Mouse (Mus musculus) layer of hippocampus, adult 9-10 months (tissue): ENCODE data around the gene Brdt.

Experiments used
- DNase-seq: peaks from one replicate; pipeline ENCODE4 v3.0.0; 2022; ENCODE audit warnings: low spot score

Brdt gene

GRCm38 (mm10) chr5:107330916-107331421 is at the start of gene Brdt:
TSS of gene Brdt (plus strand) at chr5:107331159.
- no peak for DNase-seq

DNA sequence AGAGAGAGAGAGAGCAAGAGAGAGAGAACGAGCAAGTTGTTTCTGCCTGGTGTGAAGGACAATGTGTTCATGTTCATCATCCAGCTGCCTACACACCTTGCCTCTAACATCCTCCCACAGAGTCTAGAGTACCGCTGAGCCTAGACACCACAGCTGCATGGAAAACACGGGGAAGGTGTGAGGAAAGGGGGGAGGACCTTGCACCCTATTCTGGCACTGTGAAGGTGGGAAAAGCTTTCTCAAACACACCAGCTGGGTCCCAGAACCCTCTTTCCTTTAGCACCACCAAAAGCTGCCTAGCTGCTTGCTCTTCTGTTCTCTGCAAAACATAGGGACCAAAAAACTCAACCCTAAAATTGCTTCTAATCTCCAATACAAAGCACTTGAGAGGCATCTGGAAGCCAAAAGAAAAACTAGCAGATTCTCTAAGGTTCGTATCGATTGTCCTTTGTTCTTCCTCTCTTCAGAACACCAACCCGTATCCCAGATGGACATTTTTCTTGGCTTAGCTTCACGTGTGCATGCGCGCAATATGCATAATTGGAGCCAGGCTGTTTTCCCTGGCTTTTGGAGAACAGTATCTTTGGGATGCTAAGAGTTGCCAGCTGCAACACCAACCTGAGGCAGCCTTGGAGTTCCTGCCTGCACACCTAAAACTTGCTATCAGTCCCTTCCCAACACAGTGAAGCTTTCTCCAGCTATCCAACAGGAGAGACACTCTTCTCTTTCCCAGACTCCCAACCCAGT is 48.2 kb upstream of the Brdt start:
- DNase-seq = no peak

DNA sequence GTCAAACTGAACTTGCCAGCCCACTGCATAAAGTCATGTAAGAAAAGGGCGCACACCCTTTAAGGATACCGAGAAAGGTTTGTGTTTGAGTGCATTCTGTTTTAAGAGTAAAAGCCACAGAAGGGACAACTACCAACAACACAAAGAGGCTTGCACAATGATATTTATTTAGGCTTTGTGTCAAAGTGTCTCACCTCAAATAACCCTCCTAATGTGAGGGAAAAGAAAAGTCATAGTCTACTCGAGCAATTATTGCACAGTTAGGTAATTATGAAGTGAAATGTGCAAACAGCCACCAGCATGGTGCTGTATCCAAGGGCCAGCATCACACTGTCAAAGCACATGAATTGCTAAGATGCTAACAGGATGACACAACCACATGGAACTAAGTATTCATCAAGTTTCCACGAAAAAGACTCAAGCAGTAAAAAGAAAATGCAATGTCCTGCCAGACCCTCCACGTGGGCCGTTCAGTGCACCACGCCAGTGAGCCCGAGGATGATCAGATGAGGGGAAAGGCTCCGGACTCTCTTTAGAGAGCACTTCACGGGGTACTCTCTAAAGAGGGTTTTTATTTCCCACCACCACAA is 46.9 kb upstream of the Brdt start:
- no peak for DNase-seq

DNA sequence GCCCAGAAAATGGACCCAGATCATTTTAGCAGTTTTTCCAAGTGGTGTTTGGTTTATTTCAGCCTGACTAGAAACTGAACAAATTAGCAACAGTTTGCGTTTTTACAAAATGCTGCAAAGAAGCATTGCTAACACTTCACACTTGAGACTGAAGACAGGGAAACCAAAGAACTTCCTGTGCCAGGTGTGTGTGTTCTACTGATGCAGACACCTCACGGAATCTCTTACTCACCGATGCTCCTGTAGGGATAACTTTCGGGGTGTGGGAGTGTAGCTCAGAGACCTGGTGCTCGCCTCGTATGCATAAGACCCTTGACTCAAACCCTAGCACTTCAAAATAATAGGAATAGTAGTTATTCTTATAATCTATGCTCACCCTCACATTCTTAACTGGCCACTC is 45.4 kb upstream of the Brdt start:
- no peak for DNase-seq

DNA sequence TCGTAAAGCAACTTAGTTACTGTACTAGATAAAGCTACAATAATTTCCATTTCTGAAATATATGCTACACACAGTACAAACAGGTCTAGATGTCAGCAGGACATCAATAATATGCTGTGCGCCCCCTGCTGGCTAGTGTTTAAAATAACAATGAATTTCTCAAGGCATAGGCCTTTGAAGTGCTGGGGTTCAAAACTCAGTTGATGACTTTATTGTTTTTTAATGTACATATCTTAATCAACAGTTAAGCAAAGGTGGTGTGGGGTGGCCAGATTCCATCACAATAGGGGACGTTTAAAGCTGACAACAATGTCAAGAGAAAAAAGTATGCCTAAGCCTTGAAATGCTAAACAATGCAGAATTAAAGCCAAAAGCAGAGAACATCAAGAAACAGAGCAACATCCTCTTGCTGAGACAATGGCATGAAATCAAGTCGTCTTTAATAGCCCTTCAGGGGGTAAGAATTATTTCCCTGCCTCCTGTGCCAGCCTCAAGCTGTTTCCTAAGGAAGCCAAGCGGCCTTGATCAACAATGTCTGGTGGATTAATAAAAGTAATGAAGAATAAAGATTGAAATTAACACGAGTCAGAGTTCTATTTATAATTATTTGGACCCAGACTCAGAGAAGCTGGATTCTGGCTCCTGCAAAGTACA is 43.6 kb upstream of the Brdt start:
- no peak for DNase-seq

- no peak for DNase-seq
Measured at GRCm38 (mm10) chr5:107287908-107288267, 43.1 kb upstream of the Brdt start.

GRCm38 (mm10) chr5:107288427-107289233 is 42.3 kb upstream of the Brdt start:
- DNase-seq = no peak

GRCm38 (mm10) chr5:107289234-107289764 is 41.7 kb upstream of the Brdt start, which contains the start of gene Tgfbr3:
TSS of gene Tgfbr3 (minus strand) at chr5:107289629.
- no peak for DNase-seq

GRCm38 (mm10) chr5:107289986-107290385 is 41.0 kb upstream of the Brdt start:
- DNase-seq = no peak

- no peak for DNase-seq
Measured at GRCm38 (mm10) chr5:107294041-107294440, 36.9 kb upstream of the Brdt start.

GRCm38 (mm10) chr5:107295061-107295816 is 35.7 kb upstream of the Brdt start:
- DNase-seq = no peak

DNA sequence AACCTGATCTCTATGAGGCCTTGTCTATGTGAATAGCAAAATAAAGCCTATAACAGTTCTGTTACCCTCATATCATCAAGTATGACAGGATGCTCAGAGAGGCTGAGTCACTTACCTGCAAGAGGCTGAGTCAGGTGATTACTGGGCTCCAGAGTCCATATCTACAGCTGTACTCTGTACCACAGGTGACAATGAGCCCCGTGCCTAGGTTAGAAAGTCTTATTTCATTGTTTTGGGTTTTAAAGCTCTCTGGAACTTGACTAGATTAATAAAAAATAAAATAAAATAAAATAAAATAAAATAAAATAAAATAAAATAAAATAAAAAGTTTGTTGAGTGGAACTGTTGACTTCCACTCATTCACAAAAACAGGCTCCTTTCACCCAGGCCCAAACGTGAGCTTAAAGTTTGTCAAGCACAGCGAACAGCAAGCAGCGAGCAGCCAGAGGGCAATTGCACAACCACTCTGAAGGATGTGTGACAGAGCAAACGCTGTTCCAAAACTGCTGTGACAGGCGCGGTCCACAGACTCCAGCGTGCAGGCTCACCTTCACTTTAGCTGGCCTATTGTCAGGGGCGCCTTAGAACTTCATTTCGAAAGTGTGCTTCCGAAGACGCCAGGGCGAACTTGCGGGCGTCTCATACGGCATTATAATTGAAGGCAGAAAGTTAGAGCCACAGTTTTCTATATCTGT is 35.0 kb upstream of the Brdt start:
- DNase-seq = no peak

DNA sequence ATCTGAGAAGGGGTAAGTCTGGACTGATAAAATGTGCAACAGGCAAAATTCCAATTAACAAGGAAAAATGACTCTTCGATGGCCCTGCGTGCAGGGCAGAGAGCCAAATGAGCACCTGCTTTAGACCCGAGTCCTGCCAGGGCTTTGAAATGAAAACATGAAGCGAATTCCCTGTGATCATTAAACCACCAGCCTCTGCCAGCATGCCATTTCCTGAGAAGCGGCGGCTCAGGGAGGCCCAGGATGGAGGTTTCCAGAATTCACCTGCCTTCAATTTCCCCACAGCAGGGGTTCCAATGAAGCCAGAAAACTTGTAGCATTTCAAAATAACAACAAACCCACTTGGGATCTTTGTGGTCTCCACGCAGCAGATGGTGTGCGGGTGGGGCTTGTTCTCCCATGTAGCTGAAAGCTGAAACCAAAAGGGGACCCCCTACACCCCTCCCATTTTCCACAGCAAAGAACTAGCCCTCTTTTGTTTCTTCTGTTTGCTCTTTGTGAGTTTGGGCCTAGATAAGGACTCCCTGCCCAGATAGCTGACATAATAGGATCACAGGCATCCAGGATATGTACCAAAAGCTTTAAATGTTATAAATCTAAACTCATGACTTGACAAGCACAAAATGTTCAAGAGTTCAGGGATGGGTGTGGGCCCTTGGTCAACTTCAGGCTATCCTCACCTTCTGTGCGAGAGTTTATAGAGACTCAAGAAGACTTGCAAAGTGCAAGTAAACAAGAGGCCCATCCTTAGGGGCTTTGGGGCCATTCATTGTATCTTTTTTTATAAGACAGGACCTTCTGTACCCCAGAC is 34.2 kb upstream of the Brdt start:
- no peak for DNase-seq

DNA sequence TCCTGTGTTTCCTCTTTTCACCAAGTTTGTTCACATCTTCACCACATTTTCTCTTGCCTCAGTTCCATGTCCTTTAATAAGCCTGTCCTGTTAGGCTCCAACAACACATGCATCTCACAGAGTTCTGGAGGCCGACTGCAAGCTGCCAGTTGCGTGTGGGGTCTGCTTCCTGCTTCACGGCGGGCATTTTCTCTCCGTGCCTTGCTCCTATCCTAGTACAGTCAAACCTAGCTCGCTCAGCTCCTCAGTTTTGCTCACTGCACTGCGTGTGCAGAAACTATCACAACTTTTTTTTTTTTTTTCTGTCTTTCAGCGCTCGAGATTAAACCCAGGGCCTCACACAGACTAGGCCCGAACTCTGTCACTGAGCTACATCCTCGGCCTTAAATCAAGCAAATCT is 32.1 kb upstream of the Brdt start:
- DNase-seq = no peak

DNA sequence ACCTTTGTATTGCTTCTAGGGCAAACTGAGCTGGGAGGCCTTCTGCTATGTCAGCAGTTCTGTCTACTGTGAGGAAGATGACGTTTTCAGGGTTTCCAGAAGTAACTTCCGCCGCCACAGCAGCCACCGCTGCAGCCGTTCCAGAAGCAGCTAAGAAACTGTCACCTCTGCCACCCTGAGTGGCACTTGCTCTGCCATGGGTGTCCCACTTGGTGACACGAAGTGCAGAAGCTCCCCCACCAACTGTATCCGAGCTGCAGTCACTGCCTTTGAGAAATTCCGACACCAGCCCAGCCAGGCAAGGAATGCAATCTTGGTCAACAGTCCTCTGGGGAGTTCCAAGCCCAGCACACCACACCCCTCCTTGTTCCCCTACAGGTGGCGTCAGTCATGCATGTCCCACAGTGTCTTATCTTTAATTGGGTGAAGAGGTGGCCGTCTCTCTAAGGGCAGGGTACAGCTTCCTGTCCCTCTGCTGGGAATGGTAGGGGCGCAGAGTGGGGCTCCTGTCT is 27.6 kb upstream of the Brdt start:
- no peak for DNase-seq

DNA sequence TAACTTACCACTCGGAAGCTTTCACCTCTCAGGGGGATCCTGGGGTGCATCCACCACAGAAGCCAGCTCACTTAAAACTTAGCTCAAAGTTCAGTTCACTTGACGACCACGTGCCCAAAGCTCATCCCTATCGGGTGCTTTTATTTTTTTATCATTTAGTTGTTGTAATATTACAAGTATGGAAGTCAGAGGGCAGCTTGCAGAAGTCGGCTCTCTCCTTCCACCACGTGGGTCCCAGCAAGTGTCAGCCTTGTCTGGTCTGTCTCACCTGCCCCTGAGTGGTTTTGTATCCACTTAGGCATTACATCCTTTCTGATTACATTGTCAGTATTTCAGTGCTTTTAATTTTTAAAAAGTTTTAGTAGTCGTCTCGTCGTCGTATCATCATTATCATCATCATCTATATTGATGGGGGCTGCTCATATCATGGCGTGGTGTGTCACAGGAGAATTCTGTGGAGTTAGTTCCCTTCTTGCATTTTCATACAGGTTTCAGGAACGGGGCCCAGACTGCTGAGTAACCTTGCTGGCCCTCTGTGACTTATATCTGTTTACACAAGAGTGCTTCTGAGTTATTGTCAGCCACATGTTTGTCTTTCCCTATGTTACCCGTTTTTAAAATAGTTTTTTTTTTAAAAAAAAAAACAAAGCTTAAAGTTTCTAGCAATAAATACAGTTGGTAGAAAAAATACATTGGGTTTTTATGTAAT is 26.7 kb upstream of the Brdt start:
- DNase-seq = no peak

GRCm38 (mm10) chr5:107307432-107307831 is 23.5 kb upstream of the Brdt start:
- no peak for DNase-seq

DNA sequence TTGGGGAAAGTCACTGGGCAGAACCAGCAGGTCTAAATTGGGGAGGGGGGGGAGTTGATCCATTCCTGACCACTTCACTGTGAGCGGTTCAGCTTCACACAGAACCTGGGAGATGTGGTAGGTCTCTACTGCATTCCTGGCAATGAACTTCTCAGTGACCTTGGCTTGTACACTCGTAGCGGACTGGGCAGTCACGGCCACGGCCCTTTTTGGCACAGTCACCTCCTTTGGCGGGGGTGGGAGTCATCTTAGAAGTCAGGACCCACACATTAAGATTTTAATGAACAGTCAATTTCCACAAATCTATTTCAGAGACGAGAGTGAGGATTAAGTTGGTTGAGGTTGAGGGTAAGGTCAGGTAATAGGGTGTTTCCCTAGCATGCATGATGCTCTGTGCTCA is 13.8 kb upstream of the Brdt start:
- no peak for DNase-seq

DNA sequence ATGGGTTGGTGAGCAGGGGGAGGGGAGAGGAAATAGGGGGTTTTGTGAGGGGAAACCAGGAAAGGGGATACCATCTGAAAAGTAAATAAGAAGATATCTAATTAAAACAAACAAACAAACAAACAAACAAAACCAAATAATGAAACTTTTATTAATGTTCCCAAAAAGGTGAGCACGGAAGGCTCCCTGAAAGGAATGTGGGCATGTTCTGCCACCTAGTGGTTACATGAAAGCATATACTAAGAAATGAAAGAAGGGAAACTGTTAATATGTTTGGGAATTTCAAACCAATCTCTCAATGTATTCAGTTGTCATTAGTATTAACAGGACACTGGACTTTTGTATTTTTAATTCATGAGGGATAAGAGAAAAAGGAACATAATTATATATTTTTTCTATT is 10.3 kb upstream of the Brdt start:
- DNase-seq = no peak
